Mouse (Mus musculus) activated CD4-positive, CD25-positive, alpha-beta regulatory T cell, adult 4 months (primary cell): ENCODE measurements around the gene Gm20906. TPM values are rescaled to one million over a fixed set of nuclear protein-coding genes. Genes with fewer than 3 reads are reported as not detected.
"Not testable (repeated sequence)": the region's sequence is repeated elsewhere in the genome, so short reads cannot be mapped to it uniquely, and the experiment has no call there.

ENCODE experiments used
- ATAC-seq: one replicate; pipeline ENCODE4 v1.8.0; 2017
- polyA plus RNA-seq, 2 experiments: library from polyadenylated mRNA; unstranded; fragments of 100-300 nt; shearing (Covaris generic); gene quantifications; one replicate each; pipeline ENCODE4 v1.2.1; 2017

Gm20906 gene
- polyA plus RNA-seq: not detected

GRCm38 (mm10) chrY:87550666-87551065 lies at the start of gene Gm20906:
Gm20906 (plus strand) TSS chrY:87550966.
- ATAC-seq: not testable (repeated sequence)
